ENCODE assay signal across 27 mouse cellular contexts in genomic region chr10:56129642-56130041, GRCm38 (mm10).
"Had no signal": no experiment of that assay in that cellular context is flagged by ENCODE, and none has a peak within 500 bp of the region (broad histone marks: within the 10 kb centered on the region; RNA-seq: fewer than 3 reads in every experiment).

No protein-coding gene starts in this region.

- H3K27ac ChIP-seq: embryonic facial prominence, embryonic 10.5 days; embryonic facial prominence, embryonic 12.5 days; embryonic facial prominence, embryonic 13.5 days; embryonic facial prominence, embryonic 15.5 days; forebrain, embryonic 10.5 days; forebrain, embryonic 12.5 days; forebrain, embryonic 13.5 days; forebrain, embryonic 15.5 days; gastrocnemius, adult 2 months; heart, adult 2 months had no signal

- H3K9ac ChIP-seq: embryonic facial prominence, embryonic 12.5 days; embryonic facial prominence, embryonic 13.5 days; embryonic facial prominence, embryonic 15.5 days; forebrain, embryonic 12.5 days; forebrain, embryonic 13.5 days; forebrain, embryonic 15.5 days; forebrain, postnatal 0 days had no signal

- H3K4me3 ChIP-seq: embryonic facial prominence, embryonic 10.5 days; embryonic facial prominence, embryonic 12.5 days; embryonic facial prominence, embryonic 13.5 days; embryonic facial prominence, embryonic 15.5 days; erythroblast, embryonic 14.5 days; forebrain, embryonic 10.5 days; forebrain, embryonic 12.5 days; forebrain, embryonic 13.5 days; forebrain, embryonic 15.5 days; gastrocnemius, adult 2 months; heart, adult 2 months had no signal

- H3K36me3 ChIP-seq: embryonic facial prominence, embryonic 10.5 days; embryonic facial prominence, embryonic 12.5 days; embryonic facial prominence, embryonic 13.5 days; embryonic facial prominence, embryonic 15.5 days; forebrain, embryonic 10.5 days; forebrain, embryonic 12.5 days; forebrain, embryonic 15.5 days had no signal

- H3K4me1 ChIP-seq: embryonic facial prominence, embryonic 10.5 days; embryonic facial prominence, embryonic 12.5 days; embryonic facial prominence, embryonic 13.5 days; embryonic facial prominence, embryonic 15.5 days; forebrain, embryonic 10.5 days; forebrain, embryonic 12.5 days; forebrain, embryonic 13.5 days; forebrain, embryonic 15.5 days had no signal

- ATAC-seq: forebrain, embryonic 13.5 days; forebrain, embryonic 14.5 days; forebrain, embryonic 15.5 days; forebrain, embryonic 16.5 days; forebrain, postnatal 0 days had no signal

- H3K4me2 ChIP-seq: embryonic facial prominence, embryonic 12.5 days; embryonic facial prominence, embryonic 13.5 days; embryonic facial prominence, embryonic 15.5 days; forebrain, embryonic 12.5 days; forebrain, embryonic 13.5 days; forebrain, embryonic 15.5 days had no signal

- DNase-seq: cerebellum, adult 2 months; cerebellum, adult 8-10 months; cerebellum, adult 9-10 months; cerebellum, adult 9-11 months; cerebellum, postnatal 10 days; cerebellum, postnatal 14 days; cerebellum, postnatal 36 days; embryo, embryonic 11 days; forebrain, postnatal 0 days; gastrocnemius, adult 2 months; gastrocnemius, postnatal 10 days; gastrocnemius, postnatal 14 days; gastrocnemius, postnatal 25 days; gastrocnemius, postnatal 36 days; heart, adult 18-20 months; heart, adult 2 months had no signal

- H3K27me3 ChIP-seq: embryonic facial prominence, embryonic 12.5 days; embryonic facial prominence, embryonic 13.5 days; embryonic facial prominence, embryonic 15.5 days; forebrain, embryonic 12.5 days; forebrain, embryonic 13.5 days; forebrain, embryonic 15.5 days had no signal

- H3K9me3 ChIP-seq: embryonic facial prominence, embryonic 10.5 days; embryonic facial prominence, embryonic 12.5 days; embryonic facial prominence, embryonic 13.5 days; embryonic facial prominence, embryonic 15.5 days; forebrain, embryonic 10.5 days; forebrain, embryonic 12.5 days; forebrain, embryonic 13.5 days; forebrain, embryonic 15.5 days had no signal
